Mouse (Mus musculus): Measurements from ENCODE around the gene Plekho2. TPM values are rescaled to one million over a fixed set of nuclear protein-coding genes. Genes with fewer than 3 reads are reported as not detected.
A peak's percentile ranks its signal among the peaks of the same experiment; 100 is the strongest.

Plekho2 gene
- total and polyA plus RNA-seq, 2 experiments: 1.4 to 5.4 TPM

- Histone ChIP-seq H3K36me3 (ENCODE audit: control insufficient read depth, insufficient read depth, low read length) (no peaks in the 10 kb centered on the region), H3K9ac (ENCODE audit: low read depth, low read length) (no peak overlapping the region), H3K4me3 (ENCODE audit: insufficient read depth, low read depth, low read length) (no peak overlapping the region), H3K27me3 (ENCODE audit: control insufficient read depth, insufficient read depth, low read length) (peaks cover 8% of the 10 kb centered on the region), H3K79me2 (ENCODE audit: control insufficient read depth, insufficient read depth, low read length) (no peaks in the 10 kb centered on the region), H3K27ac (replicated peaks; ENCODE audit: insufficient read depth, low read depth, low read length) (no peak overlapping the region), H3K4me1 (ENCODE audit: control insufficient read depth, insufficient read depth, low read length) (no peaks in the 10 kb centered on the region)
- TF ChIP-seq POLR2A (IDR thresholded peaks at IDR 0.05; ENCODE audit: extremely low read depth, insufficient read depth, low read length) (no peak), CTCF (IDR thresholded peaks at IDR 0.05; ENCODE audit: low read depth, low read length) (no peak)
- 87% methylated on average over 3 of the region's 3 CpGs for WGBS
- DNase-seq (ENCODE audit: extremely low read depth, low read depth, low spot score): no peak
These were observed 12.9 kb upstream of the Plekho2 start for GRCm38 (mm10) chr9:65592721-65593120.

GRCm38 (mm10) chr9:65589091-65589490 lies 9.3 kb upstream of the Plekho2 start:
- Histone ChIP-seq H3K36me3 (ENCODE audit: control insufficient read depth, insufficient read depth, low read length) (no peaks in the 10 kb centered on the region), H3K4me3 (ENCODE audit: insufficient read depth, low read depth, low read length) (no peak overlapping the region), H3K27me3 (ENCODE audit: control insufficient read depth, insufficient read depth, low read length) (peaks cover 11% of the 10 kb centered on the region)

GRCm38 (mm10) chr9:65587573-65588358 lies 7.9 kb upstream of the Plekho2 start:
- peaks cover 11% of the 10 kb centered on the region for H3K27me3 ChIP-seq (ENCODE audit: control insufficient read depth, insufficient read depth, low read length)
- 1% methylated on average over 64 of the region's 64 CpGs for WGBS
- DNase-seq (ENCODE audit: extremely low read depth, low read depth, low spot score): no peak

More at GRCm38 (mm10) chr9:65589091-65589490, 9.3 kb upstream of the Plekho2 start:
- TF ChIP-seq POLR2A (IDR thresholded peaks at IDR 0.05; ENCODE audit: extremely low read depth, insufficient read depth, low read length): no peak
- TF ChIP-seq CTCF (IDR thresholded peaks at IDR 0.05; ENCODE audit: low read depth, low read length): no peak
- H3K27ac ChIP-seq (replicated peaks; ENCODE audit: insufficient read depth, low read depth, low read length): no peak overlapping the region
- no peak for DNase-seq (ENCODE audit: extremely low read depth, low read depth, low spot score)
- no peaks in the 10 kb centered on the region for H3K79me2 ChIP-seq (ENCODE audit: control insufficient read depth, insufficient read depth, low read length)
- no peak overlapping the region for H3K9ac ChIP-seq (ENCODE audit: low read depth, low read length)
- WGBS: 54% methylated on average over 3 of the region's 3 CpGs
- peaks cover 10% of the 10 kb centered on the region for H3K4me1 ChIP-seq (ENCODE audit: control insufficient read depth, insufficient read depth, low read length)

DNA sequence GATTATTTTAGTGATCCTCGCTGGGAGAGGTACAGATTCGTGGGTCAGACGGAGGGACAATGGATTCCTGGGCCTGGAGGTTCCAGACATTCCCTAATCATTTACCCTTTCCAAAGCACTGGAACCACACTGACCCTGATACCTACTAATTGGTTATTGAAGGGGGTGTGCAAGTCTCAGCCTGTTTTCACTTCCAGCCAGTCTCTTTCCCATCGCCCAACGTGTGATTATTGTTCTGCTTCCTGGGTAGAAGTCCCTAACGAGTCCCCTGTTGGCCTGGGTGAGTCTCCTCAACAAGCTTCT lies 7.4 kb upstream of the Plekho2 start:
- TF ChIP-seq POLR2A (IDR thresholded peaks at IDR 0.05; ENCODE audit: extremely low read depth, insufficient read depth, low read length) (no peak), CTCF (IDR thresholded peaks at IDR 0.05; ENCODE audit: low read depth, low read length) (no peak)
- no peaks in the 10 kb centered on the region for H3K79me2 ChIP-seq (ENCODE audit: control insufficient read depth, insufficient read depth, low read length)
- no peak overlapping the region for H3K27ac ChIP-seq (replicated peaks; ENCODE audit: insufficient read depth, low read depth, low read length)
- no peak overlapping the region for H3K9ac ChIP-seq (ENCODE audit: low read depth, low read length)
- DNase-seq (ENCODE audit: extremely low read depth, low read depth, low spot score): no peak
- peak overlapping the region; percentile 25; the same call in 1 of the 2 replicates for H3K4me3 ChIP-seq (ENCODE audit: insufficient read depth, low read depth, low read length)
- H3K4me1 ChIP-seq (ENCODE audit: control insufficient read depth, insufficient read depth, low read length): peaks cover 10% of the 10 kb centered on the region
- no peaks in the 10 kb centered on the region for H3K36me3 ChIP-seq (ENCODE audit: control insufficient read depth, insufficient read depth, low read length)
- H3K27me3 ChIP-seq (ENCODE audit: control insufficient read depth, insufficient read depth, low read length): peaks cover 11% of the 10 kb centered on the region
- 5% methylated on average over 6 of the region's 6 CpGs for WGBS

More at GRCm38 (mm10) chr9:65587573-65588358, 7.9 kb upstream of the Plekho2 start:
- Histone ChIP-seq H3K4me3 (ENCODE audit: insufficient read depth, low read depth, low read length) (peak overlapping the region; percentile 51; the same call in 1 of the 2 replicates), H3K36me3 (ENCODE audit: control insufficient read depth, insufficient read depth, low read length) (no peaks in the 10 kb centered on the region), H3K4me1 (ENCODE audit: control insufficient read depth, insufficient read depth, low read length) (peaks cover 10% of the 10 kb centered on the region), H3K9ac (ENCODE audit: low read depth, low read length) (peak overlapping the region; percentile 35), H3K27ac (replicated peaks; ENCODE audit: insufficient read depth, low read depth, low read length) (no peak overlapping the region), H3K79me2 (ENCODE audit: control insufficient read depth, insufficient read depth, low read length) (no peaks in the 10 kb centered on the region)
- TF ChIP-seq POLR2A (IDR thresholded peaks at IDR 0.05; ENCODE audit: extremely low read depth, insufficient read depth, low read length) (no peak), CTCF (IDR thresholded peaks at IDR 0.05; ENCODE audit: low read depth, low read length) (no peak)

DNA sequence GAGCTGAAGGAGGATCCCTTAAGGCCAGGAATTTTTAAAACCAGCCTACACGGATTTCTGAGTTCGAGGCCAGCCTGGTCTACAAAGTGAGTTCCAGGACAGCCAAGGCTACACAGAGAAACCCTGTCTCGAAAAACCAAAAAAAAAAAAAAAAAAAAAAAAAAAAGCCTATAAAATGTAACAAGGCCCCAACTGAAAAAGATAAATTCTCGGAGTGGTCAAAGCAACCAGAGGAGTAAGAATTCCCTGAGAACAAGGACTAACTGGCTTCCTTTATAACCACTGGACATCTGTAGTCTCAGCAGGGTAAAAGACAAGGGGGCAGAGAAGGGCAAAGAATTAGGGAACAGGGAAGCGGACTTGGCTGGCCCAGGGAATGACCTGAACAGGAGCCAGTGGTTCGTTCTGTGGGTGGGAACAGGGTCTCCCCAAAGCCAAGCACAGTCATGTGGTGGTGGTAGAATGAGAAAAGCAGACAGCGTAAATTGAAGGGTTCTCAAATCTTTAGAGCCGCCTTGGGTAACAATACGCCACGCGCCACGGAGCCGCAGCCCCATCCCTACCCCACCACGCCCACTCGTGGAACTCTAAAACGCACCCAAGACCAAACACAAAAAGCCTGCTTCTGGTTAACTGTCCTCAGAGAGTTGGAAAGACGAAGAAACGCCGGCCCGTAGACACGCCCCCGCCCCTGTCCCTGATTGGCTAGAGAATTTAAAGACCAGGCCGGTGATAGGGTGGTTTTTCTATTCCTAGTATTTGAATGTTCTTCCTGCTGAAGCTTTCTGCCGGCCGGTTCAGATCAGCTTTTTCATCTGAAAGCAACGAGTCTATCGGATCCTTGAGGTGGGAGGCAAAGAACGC lies 6.8 kb upstream of the Plekho2 start, which contains the start of gene Pif1:
Gene Pif1 (plus strand): TSS at position 755 of the 864 bp plus-strand sequence.
- peaks cover 11% of the 10 kb centered on the region for H3K27me3 ChIP-seq (ENCODE audit: control insufficient read depth, insufficient read depth, low read length)
- DNase-seq (ENCODE audit: extremely low read depth, low read depth, low spot score): peak; percentile 64
- 14% methylated on average over 28 of the region's 28 CpGs for WGBS
- peak within 1 kb of the TSS; percentile 51; the same call in 1 of the 2 replicates for H3K4me3 ChIP-seq (ENCODE audit: insufficient read depth, low read depth, low read length)
- H3K9ac ChIP-seq (ENCODE audit: low read depth, low read length): peak within 1 kb of the TSS; percentile 35
- TF ChIP-seq CTCF (IDR thresholded peaks at IDR 0.05; ENCODE audit: low read depth, low read length): no peak
- TF ChIP-seq POLR2A (IDR thresholded peaks at IDR 0.05; ENCODE audit: extremely low read depth, insufficient read depth, low read length): no peak
- peaks cover 10% of the 10 kb centered on the region for H3K4me1 ChIP-seq (ENCODE audit: control insufficient read depth, insufficient read depth, low read length)
- no peaks in the 10 kb centered on the region for H3K79me2 ChIP-seq (ENCODE audit: control insufficient read depth, insufficient read depth, low read length)
- H3K27ac ChIP-seq (replicated peaks; ENCODE audit: insufficient read depth, low read depth, low read length): no peak within 1 kb of the TSS
- H3K36me3 ChIP-seq (ENCODE audit: control insufficient read depth, insufficient read depth, low read length): no peaks in the 10 kb centered on the region

Measured in liver, adult 2 months (tissue).